Mouse (Mus musculus): ENCODE data around the gene Tekt2. TPM values are rescaled to one million over a fixed set of nuclear protein-coding genes. Genes with fewer than 3 reads are reported as not detected.

The Tekt2 gene
- polyA plus RNA-seq, 1 experiment, result not detected

- TF ChIP-seq CTCF (IDR thresholded peaks at IDR 0.05; ENCODE audit: insufficient read depth, low read depth, low read length), result no peak
- TF ChIP-seq POLR2A (IDR thresholded peaks at IDR 0.05; ENCODE audit: insufficient read depth, low read depth, low read length), result no peak
- Histone ChIP-seq H3K27ac (ENCODE audit: insufficient read depth, low read depth, low read length) (no peak overlapping the region), H3K4me3 (ENCODE audit: insufficient read depth, low read depth, low read length) (no peak overlapping the region), H3K4me1 (ENCODE audit: control insufficient read depth, insufficient read depth, low read length) (peaks cover 4% of the 10 kb centered on the region; the same call in 1 of the 2 replicates)
- 79% methylated on average over 13 of the region's 13 CpGs for WGBS
Observed at GRCm38 (mm10) chr4:126273753-126274152, 51.7 kb downstream of the Tekt2 start.

Other genes starting within 250 kb of the Tekt2 start
- gene Lsm10, start 229.1 kb downstream of the Tekt2 start, polyA plus RNA-seq (2012; ENCODE audit: insufficient read depth, insufficient read length, low replicate concordance, missing spikeins), result not detected in 2 replicates
- not detected in 2 replicates for gene Stk40, start 221.7 kb downstream of the Tekt2 start, polyA plus RNA-seq (2012; ENCODE audit: insufficient read depth, insufficient read length, low replicate concordance, missing spikeins)
- not detected in 2 replicates for gene Eva1b, start 177.9 kb downstream of the Tekt2 start, polyA plus RNA-seq (2012; ENCODE audit: insufficient read depth, insufficient read length, low replicate concordance, missing spikeins)
- gene Sh3d21, start 162.2 kb downstream of the Tekt2 start, polyA plus RNA-seq (2012; ENCODE audit: insufficient read depth, insufficient read length, low replicate concordance, missing spikeins), result not detected in 2 replicates
- 165 and 783 TPM in 2 replicates for gene Thrap3, start 122.9 kb downstream of the Tekt2 start, polyA plus RNA-seq (2012; ENCODE audit: insufficient read depth, insufficient read length, low replicate concordance, missing spikeins)
- gene Map7d1, start 69.3 kb downstream of the Tekt2 start, polyA plus RNA-seq (2012; ENCODE audit: insufficient read depth, insufficient read length, low replicate concordance, missing spikeins), result 379 TPM in 1 of 2 replicates, not detected in the other
- 342 TPM in 1 of 2 replicates, not detected in the other for gene Trappc3, start 63.4 kb downstream of the Tekt2 start, polyA plus RNA-seq (2012; ENCODE audit: insufficient read depth, insufficient read length, low replicate concordance, missing spikeins)
- gene Col8a2, start 38.9 kb downstream of the Tekt2 start, polyA plus RNA-seq (2012; ENCODE audit: insufficient read depth, insufficient read length, low replicate concordance, missing spikeins), result not detected in 2 replicates
- gene Adprhl2, start 4.0 kb downstream of the Tekt2 start, polyA plus RNA-seq (2012; ENCODE audit: insufficient read depth, insufficient read length, low replicate concordance, missing spikeins), result not detected in 2 replicates
- gene Ago3, start 103.9 kb upstream of the Tekt2 start, polyA plus RNA-seq (2012; ENCODE audit: insufficient read depth, insufficient read length, low replicate concordance, missing spikeins), result 39.0 TPM in 1 of 2 replicates, not detected in the other
- 173 TPM in 1 of 2 replicates, not detected in the other for gene Ago1, start 142.9 kb upstream of the Tekt2 start, polyA plus RNA-seq (2012; ENCODE audit: insufficient read depth, insufficient read length, low replicate concordance, missing spikeins)
- not detected in 2 replicates for gene Ago4, start 207.8 kb upstream of the Tekt2 start, polyA plus RNA-seq (2012; ENCODE audit: insufficient read depth, insufficient read length, low replicate concordance, missing spikeins)
- not detected in 2 replicates for gene Clspn, start 231.2 kb upstream of the Tekt2 start, polyA plus RNA-seq (2012; ENCODE audit: insufficient read depth, insufficient read length, low replicate concordance, missing spikeins)